Mouse (Mus musculus): ENCODE results near the gene Tfip11. TPM values are rescaled to one million over a fixed set of nuclear protein-coding genes. Genes with fewer than 3 reads are reported as not detected.

Tfip11 gene
- polyA plus RNA-seq, 1 experiment = 31.7 TPM

DNA sequence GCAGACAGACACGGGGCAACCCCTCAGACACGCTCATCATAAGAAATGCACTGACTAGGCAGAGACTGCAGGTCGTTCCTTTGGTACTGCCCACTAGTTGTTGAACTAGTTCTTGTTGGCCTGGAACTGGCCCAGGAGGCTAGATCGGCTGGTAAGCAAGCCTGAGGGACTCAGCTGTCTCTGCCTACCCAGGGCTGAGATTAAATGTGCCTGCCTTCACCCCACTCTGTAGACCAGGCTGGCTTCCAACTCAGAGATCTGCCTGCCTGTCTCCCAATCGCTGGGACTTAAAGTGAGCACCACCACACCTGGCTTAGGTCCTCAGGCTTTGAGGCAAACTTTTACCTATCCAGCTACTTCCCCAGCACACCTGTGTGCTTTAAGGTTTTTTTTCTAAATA lies 5.8 kb upstream of the Tfip11 start:
- TF ChIP-seq MAX (IDR thresholded peaks at IDR 0.05; ENCODE audit: low read depth) = no peak
- TF ChIP-seq POLR2AphosphoS2 (IDR thresholded peaks at IDR 0.05; ENCODE audit: insufficient read length, low read depth) = no peak
- TF ChIP-seq TCF3 (IDR thresholded peaks at IDR 0.05; ENCODE audit: insufficient read length, low read depth) = no peak
- no peak for TF ChIP-seq MYOD1 (IDR thresholded peaks at IDR 0.05; ENCODE audit: control insufficient read depth in 1 of 3, insufficient read length in 2 of 3, low read depth in 2 of 3)
- no peak for TF ChIP-seq E2F4 (IDR thresholded peaks at IDR 0.05; ENCODE audit: insufficient read depth)
- no peak for TF ChIP-seq SRF (IDR thresholded peaks at IDR 0.05; ENCODE audit: control insufficient read depth, insufficient read length, low read depth)
- TF ChIP-seq USF1 (IDR thresholded peaks at IDR 0.05; ENCODE audit: low read depth) = no peak
- no peak for TF ChIP-seq CEBPB (IDR thresholded peaks at IDR 0.05; ENCODE audit: insufficient read depth, poor library complexity, severe bottlenecking)
- no peak for TF ChIP-seq REST (IDR thresholded peaks at IDR 0.05; ENCODE audit: insufficient read depth, insufficient read length)
- TF ChIP-seq POLR2A (IDR thresholded peaks at IDR 0.05; ENCODE audit: insufficient read length, low read depth) = no peak
- no peak for TF ChIP-seq MYOG (IDR thresholded peaks at IDR 0.05; ENCODE audit: control insufficient read depth in 1 of 3, insufficient read depth in 1 of 3, insufficient read length in 2 of 3, low read depth in 2 of 3)
- no peaks in the 10 kb centered on the region for H3K27me3 ChIP-seq (ENCODE audit: control insufficient read depth, insufficient read depth, insufficient read length)
- no peak overlapping the region for H3K4me3 ChIP-seq
- H3K79me2 ChIP-seq (ENCODE audit: control insufficient read depth, insufficient read depth) = no peaks in the 10 kb centered on the region
- H3K4me2 ChIP-seq (ENCODE audit: low read depth) = no peak overlapping the region
- no peaks in the 10 kb centered on the region for H3K36me3 ChIP-seq (ENCODE audit: control insufficient read depth, insufficient read depth)
- H3ac ChIP-seq (ENCODE audit: control insufficient read depth, insufficient read length) = no peak overlapping the region

DNA sequence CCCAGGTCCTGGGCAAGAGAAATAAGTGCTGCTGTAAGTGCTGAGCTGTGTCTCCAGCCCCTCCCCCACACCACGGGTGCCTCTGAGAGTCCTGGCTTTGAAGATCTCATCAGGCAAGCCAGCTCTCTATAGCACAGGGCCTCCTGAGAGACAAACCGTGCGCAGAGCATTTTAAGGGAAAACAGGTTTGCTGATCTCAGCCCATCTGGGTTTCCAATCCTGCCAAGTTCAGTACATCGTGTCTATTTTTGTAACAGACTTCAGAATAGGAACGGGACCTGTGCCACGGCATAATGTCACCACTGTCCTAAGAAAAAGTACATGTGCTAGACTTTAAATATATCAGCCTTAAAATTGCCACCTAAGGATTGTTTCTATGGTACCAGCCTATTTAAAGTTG lies 5.2 kb upstream of the Tfip11 start:
- Histone ChIP-seq H3ac (ENCODE audit: control insufficient read depth, insufficient read length) (no peak overlapping the region), H3K79me2 (ENCODE audit: control insufficient read depth, insufficient read depth) (no peaks in the 10 kb centered on the region), H3K4me3 (no peak overlapping the region), H3K4me2 (ENCODE audit: low read depth) (peak overlapping the region; percentile 40), H3K36me3 (ENCODE audit: control insufficient read depth, insufficient read depth) (no peaks in the 10 kb centered on the region), H3K27me3 (ENCODE audit: control insufficient read depth, insufficient read depth, insufficient read length) (no peaks in the 10 kb centered on the region)
- TF ChIP-seq E2F4 (IDR thresholded peaks at IDR 0.05; ENCODE audit: insufficient read depth) (no peak), SRF (IDR thresholded peaks at IDR 0.05; ENCODE audit: control insufficient read depth, insufficient read length, low read depth) (no peak), POLR2A (IDR thresholded peaks at IDR 0.05; ENCODE audit: insufficient read length, low read depth) (no peak)

DNA sequence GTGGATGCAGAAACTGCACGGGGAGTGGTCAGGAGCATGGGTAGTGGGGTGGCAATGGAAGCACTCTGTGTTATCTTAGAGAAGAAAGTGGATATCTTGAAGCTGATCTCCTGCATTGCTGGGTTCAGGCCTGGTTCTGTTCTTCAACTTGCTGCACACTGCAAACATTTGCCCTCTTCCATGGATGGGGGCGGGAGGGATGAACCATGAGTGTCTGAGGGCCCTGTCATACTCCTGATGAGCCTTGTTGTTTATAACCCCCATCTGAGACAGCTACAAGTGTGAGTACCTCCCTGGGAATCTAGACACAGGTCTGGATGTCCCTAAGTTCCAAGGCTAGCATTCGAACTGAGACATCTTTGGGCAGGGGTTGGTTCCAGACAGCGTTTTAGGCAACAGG lies 4.8 kb upstream of the Tfip11 start:
- H3ac ChIP-seq (ENCODE audit: control insufficient read depth, insufficient read length) = no peak overlapping the region
- peak overlapping the region; percentile 40 for H3K4me2 ChIP-seq (ENCODE audit: low read depth)
- H3K4me3 ChIP-seq = no peak overlapping the region
- H3K36me3 ChIP-seq (ENCODE audit: control insufficient read depth, insufficient read depth) = no peaks in the 10 kb centered on the region
- H3K79me2 ChIP-seq (ENCODE audit: control insufficient read depth, insufficient read depth) = peaks cover 1% of the 10 kb centered on the region
- no peaks in the 10 kb centered on the region for H3K27me3 ChIP-seq (ENCODE audit: control insufficient read depth, insufficient read depth, insufficient read length)
- no peak for TF ChIP-seq POLR2A (IDR thresholded peaks at IDR 0.05; ENCODE audit: insufficient read length, low read depth)
- no peak for TF ChIP-seq CEBPB (IDR thresholded peaks at IDR 0.05; ENCODE audit: insufficient read depth, poor library complexity, severe bottlenecking)
- no peak for TF ChIP-seq USF1 (IDR thresholded peaks at IDR 0.05; ENCODE audit: low read depth)
- no peak for TF ChIP-seq SRF (IDR thresholded peaks at IDR 0.05; ENCODE audit: control insufficient read depth, insufficient read length, low read depth)
- no peak for TF ChIP-seq POLR2AphosphoS2 (IDR thresholded peaks at IDR 0.05; ENCODE audit: insufficient read length, low read depth)
- TF ChIP-seq REST (IDR thresholded peaks at IDR 0.05; ENCODE audit: insufficient read depth, insufficient read length) = no peak
- TF ChIP-seq MYOD1 (IDR thresholded peaks at IDR 0.05; ENCODE audit: control insufficient read depth in 1 of 3, insufficient read length in 2 of 3, low read depth in 2 of 3) = no peak
- TF ChIP-seq MAX (IDR thresholded peaks at IDR 0.05; ENCODE audit: low read depth) = no peak
- TF ChIP-seq MYOG (IDR thresholded peaks at IDR 0.05; ENCODE audit: control insufficient read depth in 1 of 3, insufficient read depth in 1 of 3, insufficient read length in 2 of 3, low read depth in 2 of 3) = no peak
- no peak for TF ChIP-seq E2F4 (IDR thresholded peaks at IDR 0.05; ENCODE audit: insufficient read depth)
- TF ChIP-seq TCF12 (IDR thresholded peaks at IDR 0.05; ENCODE audit: insufficient read depth, poor library complexity, severe bottlenecking) = no peak
- no peak for TF ChIP-seq TCF3 (IDR thresholded peaks at IDR 0.05; ENCODE audit: insufficient read length, low read depth)

DNA sequence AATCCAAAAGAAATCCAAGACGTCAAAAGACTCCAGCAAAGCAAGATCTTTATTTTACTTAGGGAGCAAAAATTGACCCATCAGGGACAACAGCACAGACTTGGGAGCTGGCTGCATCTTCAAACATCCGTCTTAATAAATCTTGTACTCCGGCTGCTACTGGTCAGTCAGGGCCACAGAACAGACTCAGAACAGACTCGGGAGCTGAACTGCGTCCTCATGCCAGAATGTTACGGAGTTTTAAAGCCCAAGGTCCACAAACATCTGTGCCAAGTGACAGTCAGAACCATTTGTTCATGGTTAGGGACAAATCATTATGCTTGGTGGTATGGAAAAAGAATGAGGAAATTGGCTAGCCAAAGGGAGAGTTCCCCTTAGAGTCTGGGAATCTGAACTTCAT lies 2.9 kb upstream of the Tfip11 start:
- Histone ChIP-seq H3ac (ENCODE audit: control insufficient read depth, insufficient read length) (no peak overlapping the region), H3K36me3 (ENCODE audit: control insufficient read depth, insufficient read depth) (no peaks in the 10 kb centered on the region), H3K4me2 (ENCODE audit: low read depth) (no peak overlapping the region), H3K27me3 (ENCODE audit: control insufficient read depth, insufficient read depth, insufficient read length) (no peaks in the 10 kb centered on the region), H3K79me2 (ENCODE audit: control insufficient read depth, insufficient read depth) (peaks cover 17% of the 10 kb centered on the region), H3K4me3 (no peak overlapping the region)
- TF ChIP-seq E2F4 (IDR thresholded peaks at IDR 0.05; ENCODE audit: insufficient read depth) = no peak
- no peak for TF ChIP-seq TCF3 (IDR thresholded peaks at IDR 0.05; ENCODE audit: insufficient read length, low read depth)
- TF ChIP-seq POLR2AphosphoS2 (IDR thresholded peaks at IDR 0.05; ENCODE audit: insufficient read length, low read depth) = no peak
- no peak for TF ChIP-seq MYOD1 (IDR thresholded peaks at IDR 0.05; ENCODE audit: control insufficient read depth in 1 of 3, insufficient read length in 2 of 3, low read depth in 2 of 3)
- TF ChIP-seq MYOG (IDR thresholded peaks at IDR 0.05; ENCODE audit: control insufficient read depth in 1 of 3, insufficient read depth in 1 of 3, insufficient read length in 2 of 3, low read depth in 2 of 3) = no peak
- TF ChIP-seq MAX (IDR thresholded peaks at IDR 0.05; ENCODE audit: low read depth) = no peak
- no peak for TF ChIP-seq POLR2A (IDR thresholded peaks at IDR 0.05; ENCODE audit: insufficient read length, low read depth)
- no peak for TF ChIP-seq TCF12 (IDR thresholded peaks at IDR 0.05; ENCODE audit: insufficient read depth, poor library complexity, severe bottlenecking)
- TF ChIP-seq CEBPB (IDR thresholded peaks at IDR 0.05; ENCODE audit: insufficient read depth, poor library complexity, severe bottlenecking) = no peak
- TF ChIP-seq USF1 (IDR thresholded peaks at IDR 0.05; ENCODE audit: low read depth) = no peak
- TF ChIP-seq SRF (IDR thresholded peaks at IDR 0.05; ENCODE audit: control insufficient read depth, insufficient read length, low read depth) = no peak
- no peak for TF ChIP-seq REST (IDR thresholded peaks at IDR 0.05; ENCODE audit: insufficient read depth, insufficient read length)
